Mouse (Mus musculus) hindbrain, embryonic 11.5 days (tissue): ENCODE measurements at regions not wholly inside any gene's neighbourhood (a gene's known extent, or its start where the extent isn't known, plus 50 kb on each side); places are given as distances from the start of the nearest gene placed in this dataset.
A peak's percentile ranks its signal among the peaks of the same experiment; 100 is the strongest.

Experiments
- ATAC-seq: fragments of 200-750 bp; cut with Nextera tagmentation; 2 replicates; pipeline ENCODE4 v1.8.0; 2017; ENCODE audit warnings: mild to moderate bottlenecking, moderate TSS enrichment, moderate library complexity; ENCODE audit not compliant: low FRiP score
- DNase-seq: peaks from one replicate; pipeline ENCODE4 v3.0.0-alpha.2; 2015; ENCODE audit warnings: low spot score
- H3K27ac ChIP-seq: fragments of 300-500 bp; sonication (generic); 2 replicates; pipeline ENCODE4 v1.5.1; 2014; ENCODE audit warnings: mild to moderate bottlenecking, low read depth, low read length
- H3K27me3 ChIP-seq: fragments of 300-500 bp; sonication (generic); 2 replicates; pipeline ENCODE4 v1.6.1; 2014; ENCODE audit warnings: mild to moderate bottlenecking, low read length, moderate library complexity, mixed read lengths; ENCODE audit not compliant: control insufficient read depth, insufficient read depth
- H3K36me3 ChIP-seq: fragments of 300-500 bp; sonication (generic); 2 replicates; pipeline ENCODE4 v1.6.1; 2014; ENCODE audit warnings: mild to moderate bottlenecking, low read length, moderate library complexity, mixed read lengths; ENCODE audit not compliant: control insufficient read depth, insufficient read depth
- H3K4me1 ChIP-seq: fragments of 300-500 bp; sonication (generic); replicated peaks from 2 replicates; pipeline ENCODE4 v1.6.1; 2014; ENCODE audit warnings: low read length, mixed read lengths; ENCODE audit not compliant: control insufficient read depth, insufficient read depth
- H3K4me2 ChIP-seq: fragments of 300-500 bp; sonication (generic); replicated peaks from 2 replicates; pipeline ENCODE4 v1.6.1; 2014; ENCODE audit warnings: mild to moderate bottlenecking, low read depth, low read length
- H3K4me3 ChIP-seq: fragments of 300-500 bp; sonication (generic); 2 replicates; pipeline ENCODE4 v1.5.1; 2014; ENCODE audit warnings: low read depth, low read length
- H3K9ac ChIP-seq: fragments of 300-500 bp; sonication (generic); 2 replicates; pipeline ENCODE4 v1.6.1; 2014; ENCODE audit warnings: low read depth, low read length
- H3K9me3 ChIP-seq: fragments of 300-500 bp; sonication (generic); 2 replicates; pipeline ENCODE4 v1.6.1; 2016; ENCODE audit warnings: low read length; ENCODE audit not compliant: control insufficient read depth
- WGBS: fragments of 180-500 bp; shearing (Covaris S2); extraction: QIAGEN DNeasy Blood & Tissue Kit; methylation state at CpG from one replicate; pipeline ENCODE4 v1.1.7; 2014; 5-methylcytosine and 5-hydroxymethylcytosine counted together

- 57% methylated on average over 2 of the region's 2 CpGs for WGBS
Measured at GRCm38 (mm10) chr5:64508565-64508964, 294.6 kb upstream of the Klf3 start.

GRCm38 (mm10) chr5:64513155-64513945 is 289.8 kb upstream of the Klf3 start:
- Histone ChIP-seq H3K9ac (no peak overlapping the region), H3K36me3 (no peaks in the 10 kb centered on the region), H3K27ac (no peak overlapping the region), H3K4me1 (no peaks in the 10 kb centered on the region), H3K27me3 (no peaks in the 10 kb centered on the region), H3K4me3 (no peak overlapping the region), H3K4me2 (no peak overlapping the region), H3K9me3 (no peaks in the 10 kb centered on the region)
- ATAC-seq (no peak), DNase-seq (no peak)
- 86% methylated on average over 18 of the region's 20 CpGs for WGBS

More at GRCm38 (mm10) chr5:64508565-64508964, 294.6 kb upstream of the Klf3 start:
- no peak for ATAC-seq
- Histone ChIP-seq H3K27ac (no peak overlapping the region), H3K4me1 (no peaks in the 10 kb centered on the region; the same call in 1 of the 2 replicates), H3K27me3 (no peaks in the 10 kb centered on the region), H3K36me3 (no peaks in the 10 kb centered on the region), H3K9me3 (no peaks in the 10 kb centered on the region), H3K4me2 (no peak overlapping the region), H3K9ac (no peak overlapping the region), H3K4me3 (no peak overlapping the region)
- DNase-seq = no peak

GRCm38 (mm10) chr5:64516115-64516665 is 287.0 kb upstream of the Klf3 start:
- Histone ChIP-seq H3K9ac (no peak overlapping the region), H3K27me3 (no peaks in the 10 kb centered on the region), H3K27ac (no peak overlapping the region), H3K36me3 (no peaks in the 10 kb centered on the region), H3K4me1 (no peaks in the 10 kb centered on the region), H3K4me3 (no peak overlapping the region), H3K4me2 (no peak overlapping the region), H3K9me3 (no peaks in the 10 kb centered on the region)
- WGBS = 92% methylated on average over 13 of the region's 13 CpGs
- DNase-seq = no peak
- no peak for ATAC-seq

- Histone ChIP-seq H3K27me3 (no peaks in the 10 kb centered on the region), H3K27ac (no peak overlapping the region), H3K4me1 (no peaks in the 10 kb centered on the region), H3K9ac (no peak overlapping the region), H3K4me2 (no peak overlapping the region), H3K4me3 (no peak overlapping the region), H3K36me3 (no peaks in the 10 kb centered on the region), H3K9me3 (no peaks in the 10 kb centered on the region)
- ATAC-seq = no peak
- DNase-seq = no peak
- 92% methylated on average over 4 of the region's 4 CpGs for WGBS
Measured at GRCm38 (mm10) chr5:64517241-64517640, 285.9 kb upstream of the Klf3 start.

- peak; percentile 25; the same call in 1 of the 2 replicates for ATAC-seq
- H3K4me3 ChIP-seq = no peak overlapping the region
- no peaks in the 10 kb centered on the region for H3K27me3 ChIP-seq
- 42% methylated on average over 3 of the region's 3 CpGs for WGBS
- H3K4me1 ChIP-seq = no peaks in the 10 kb centered on the region
- H3K27ac ChIP-seq = no peak overlapping the region
- no peaks in the 10 kb centered on the region for H3K9me3 ChIP-seq
- peak; percentile 38 for DNase-seq
- no peaks in the 10 kb centered on the region for H3K36me3 ChIP-seq
- H3K4me2 ChIP-seq = no peak overlapping the region
- no peak overlapping the region for H3K9ac ChIP-seq
Measured at GRCm38 (mm10) chr5:64517835-64518234, 285.4 kb upstream of the Klf3 start.

GRCm38 (mm10) chr5:64519036-64519435 is 284.2 kb upstream of the Klf3 start:
- 86% methylated on average over 7 of the region's 7 CpGs for WGBS
- H3K9ac ChIP-seq = no peak overlapping the region
- H3K27ac ChIP-seq = no peak overlapping the region
- no peak for DNase-seq
- H3K4me2 ChIP-seq = no peak overlapping the region
- no peaks in the 10 kb centered on the region for H3K36me3 ChIP-seq
- ATAC-seq = no peak
- no peaks in the 10 kb centered on the region for H3K27me3 ChIP-seq
- H3K4me3 ChIP-seq = no peak overlapping the region
- no peaks in the 10 kb centered on the region for H3K9me3 ChIP-seq
- H3K4me1 ChIP-seq = no peaks in the 10 kb centered on the region

- Histone ChIP-seq H3K4me3 (no peak overlapping the region), H3K27ac (no peak overlapping the region), H3K27me3 (no peaks in the 10 kb centered on the region), H3K4me2 (no peak overlapping the region), H3K9me3 (no peaks in the 10 kb centered on the region), H3K9ac (no peak overlapping the region), H3K36me3 (no peaks in the 10 kb centered on the region), H3K4me1 (no peaks in the 10 kb centered on the region)
- 89% methylated on average over 12 of the region's 12 CpGs for WGBS
- ATAC-seq (no peak), DNase-seq (no peak)
Measured at GRCm38 (mm10) chr5:64519731-64520130, 283.5 kb upstream of the Klf3 start.

- Histone ChIP-seq H3K9me3 (no peaks in the 10 kb centered on the region), H3K4me1 (no peaks in the 10 kb centered on the region), H3K27me3 (no peaks in the 10 kb centered on the region), H3K27ac (no peak overlapping the region), H3K9ac (no peak overlapping the region), H3K4me2 (no peak overlapping the region), H3K36me3 (no peaks in the 10 kb centered on the region), H3K4me3 (no peak overlapping the region)
- WGBS = 80% methylated on average over 6 of the region's 6 CpGs
- DNase-seq (no peak), ATAC-seq (no peak)
Measured at GRCm38 (mm10) chr5:64521401-64521800, 281.8 kb upstream of the Klf3 start.

- no peak for ATAC-seq
- Histone ChIP-seq H3K9ac (no peak overlapping the region), H3K4me3 (no peak overlapping the region), H3K9me3 (no peaks in the 10 kb centered on the region), H3K4me1 (no peaks in the 10 kb centered on the region), H3K4me2 (no peak overlapping the region), H3K27ac (no peak overlapping the region), H3K36me3 (no peaks in the 10 kb centered on the region), H3K27me3 (no peaks in the 10 kb centered on the region)
- 40% methylated on average over 5 of the region's 5 CpGs for WGBS
- DNase-seq = no peak
Measured at GRCm38 (mm10) chr5:64521969-64522368, 281.2 kb upstream of the Klf3 start.
